Mouse (Mus musculus) lung, embryonic 15.5 days (tissue): ENCODE measurements around the gene Them5. TPM values are rescaled to one million over a fixed set of nuclear protein-coding genes. Genes with fewer than 3 reads are reported as not detected.

Experiments used
- ATAC-seq: fragments of 200-750 bp; cut with Nextera tagmentation; 2 replicates; pipeline ENCODE4 v1.8.0; 2017; ENCODE audit warnings: moderate number of reproducible peaks, borderline replicate concordance; ENCODE audit not compliant: low FRiP score, low TSS enrichment; ENCODE audit errors: extremely low read depth
- H3K27ac ChIP-seq: fragments of 300-500 bp; sonication (generic); 2 replicates; pipeline ENCODE4 v1.5.1; 2015; ENCODE audit warnings: moderate library complexity, mild to moderate bottlenecking, inconsistent platforms
- H3K27me3 ChIP-seq: fragments of 300-500 bp; sonication (generic); 2 replicates; pipeline ENCODE4 v1.6.1; 2015; ENCODE audit warnings: inconsistent platforms
- H3K36me3 ChIP-seq: fragments of 300-500 bp; sonication (generic); 2 replicates; pipeline ENCODE4 v1.6.1; 2015; ENCODE audit warnings: inconsistent platforms
- H3K4me1 ChIP-seq: fragments of 300-500 bp; sonication (generic); 2 replicates; pipeline ENCODE4 v1.6.1; 2015; ENCODE audit warnings: inconsistent platforms
- H3K4me2 ChIP-seq: fragments of 300-500 bp; sonication (generic); 2 replicates; pipeline ENCODE4 v1.6.1; 2015; ENCODE audit warnings: inconsistent platforms, mild to moderate bottlenecking, moderate library complexity
- H3K4me3 ChIP-seq: fragments of 300-500 bp; sonication (generic); 2 replicates; pipeline ENCODE4 v1.5.1; 2015; ENCODE audit warnings: mild to moderate bottlenecking, inconsistent platforms
- H3K9ac ChIP-seq: fragments of 300-500 bp; sonication (generic); 2 replicates; pipeline ENCODE4 v1.6.1; 2015; ENCODE audit warnings: inconsistent platforms
- H3K9me3 ChIP-seq: fragments of 300-500 bp; sonication (generic); 2 replicates; pipeline ENCODE4 v1.6.1; 2016; ENCODE audit warnings: inconsistent platforms
- WGBS: fragments of 180-500 bp; shearing (Covaris S2); methylation state at CpG from one replicate; pipeline ENCODE4 v1.1.7; 2015; 5-methylcytosine and 5-hydroxymethylcytosine counted together
- polyA plus RNA-seq: library from polyadenylated mRNA; unstranded; fragments of >200 nt; fragmentation: Nextera tagmentation; extraction: Ambion mirVana; gene quantifications from 2 replicates; pipeline ENCODE4 v1.2.1, GENCODE M21; 2015

Gene Them5
- polyA plus RNA-seq, 1 experiment from 2014 or later = 0.35 TPM

- WGBS = 57% methylated on average over 3 of the region's 3 CpGs
- Histone ChIP-seq H3K27ac (no peak overlapping the region), H3K4me2 (no peak overlapping the region), H3K9me3 (no peaks in the 10 kb centered on the region), H3K27me3 (no peaks in the 10 kb centered on the region), H3K9ac (no peak overlapping the region), H3K4me1 (0 out of 2 replicates have a peak, but pooled peaks cover 5% of the 10 kb centered on the region), H3K4me3 (no peak overlapping the region), H3K36me3 (no peaks in the 10 kb centered on the region)
- no peak for ATAC-seq
Measured at GRCm38 (mm10) chr3:94344897-94345296, 3.0 kb downstream of the Them5 start.

GRCm38 (mm10) chr3:94348146-94348545 is 6.2 kb downstream of the Them5 start:
- Histone ChIP-seq H3K4me1 (no peaks in the 10 kb centered on the region), H3K9ac (no peak overlapping the region), H3K27me3 (no peaks in the 10 kb centered on the region), H3K9me3 (no peaks in the 10 kb centered on the region), H3K27ac (no peak overlapping the region), H3K36me3 (no peaks in the 10 kb centered on the region), H3K4me3 (no peak overlapping the region), H3K4me2 (no peak overlapping the region)
- no peak for ATAC-seq
- WGBS = 73% methylated on average over 2 of the region's 2 CpGs

GRCm38 (mm10) chr3:94360812-94361211 is 18.9 kb downstream of the Them5 start:
- Histone ChIP-seq H3K4me2 (no peak overlapping the region), H3K9ac (no peak overlapping the region), H3K4me1 (peaks cover 5% of the 10 kb centered on the region; the same call in 1 of the 2 replicates), H3K27ac (no peak overlapping the region), H3K36me3 (no peaks in the 10 kb centered on the region), H3K9me3 (no peaks in the 10 kb centered on the region), H3K27me3 (peaks cover 38% of the 10 kb centered on the region), H3K4me3 (no peak overlapping the region)
- 10% methylated on average over 1 of the region's 1 CpGs for whole genome bisulfite sequencing
- ATAC-seq = no peak

- H3K4me1 ChIP-seq = peaks cover 5% of the 10 kb centered on the region; the same call in 1 of the 2 replicates
- peak within 1 kb of the TSS; percentile 92 for H3K4me2 ChIP-seq
- H3K27me3 ChIP-seq = peaks cover 38% of the 10 kb centered on the region
- no peak for ATAC-seq
- peak within 1 kb of the TSS; percentile 51 for H3K4me3 ChIP-seq
- H3K9ac ChIP-seq = peak within 1 kb of the TSS; percentile 52; the same call in 1 of the 2 replicates
- 49% methylated on average over 7 of the region's 7 CpGs for WGBS
- H3K36me3 ChIP-seq = no peaks in the 10 kb centered on the region
- no peaks in the 10 kb centered on the region for H3K9me3 ChIP-seq
- H3K27ac ChIP-seq = no peak within 1 kb of the TSS
Measured at GRCm38 (mm10) chr3:94362138-94362537, 20.2 kb downstream of the Them5 start, which contains the start of gene C2cd4d. TSS of gene C2cd4d (plus strand) at chr3:94362438.

GRCm38 (mm10) chr3:94363291-94364153 is 21.6 kb downstream of the Them5 start:
- Histone ChIP-seq H3K27ac (no peak overlapping the region), H3K4me2 (peak overlapping the region; percentile 92), H3K4me3 (peak overlapping the region; percentile 51), H3K36me3 (no peaks in the 10 kb centered on the region), H3K4me1 (peaks cover 8% of the 10 kb centered on the region; the same call in 1 of the 2 replicates), H3K27me3 (peaks cover 38% of the 10 kb centered on the region), H3K9me3 (no peaks in the 10 kb centered on the region), H3K9ac (peak overlapping the region; percentile 52)
- 5% methylated on average over 92 of the region's 97 CpGs for WGBS
- peak; percentile 58; the same call in 1 of the 2 replicates for ATAC-seq

- Histone ChIP-seq H3K4me3 (peak overlapping the region; percentile 51), H3K9ac (peak overlapping the region; percentile 52), H3K9me3 (no peaks in the 10 kb centered on the region), H3K4me2 (peak overlapping the region; percentile 92), H3K36me3 (no peaks in the 10 kb centered on the region), H3K4me1 (peaks cover 8% of the 10 kb centered on the region; the same call in 1 of the 2 replicates), H3K27ac (no peak overlapping the region), H3K27me3 (peaks cover 38% of the 10 kb centered on the region)
- WGBS = 4% methylated on average over 23 of the region's 23 CpGs
- ATAC-seq = 0 out of 2 replicates have a peak, but pooled peaks have one; percentile 31
Measured at GRCm38 (mm10) chr3:94364154-94364526, 22.2 kb downstream of the Them5 start.

- no peak overlapping the region for H3K27ac ChIP-seq
- WGBS = 12% methylated on average over 3 of the region's 3 CpGs
- H3K9ac ChIP-seq = no peak overlapping the region
- no peaks in the 10 kb centered on the region for H3K9me3 ChIP-seq
- no peak overlapping the region for H3K4me3 ChIP-seq
- ATAC-seq = no peak
- no peak overlapping the region for H3K4me2 ChIP-seq
- H3K36me3 ChIP-seq = no peaks in the 10 kb centered on the region
- H3K27me3 ChIP-seq = peaks cover 38% of the 10 kb centered on the region
- H3K4me1 ChIP-seq = peaks cover 13% of the 10 kb centered on the region
Measured at GRCm38 (mm10) chr3:94366761-94367160, 24.9 kb downstream of the Them5 start.

GRCm38 (mm10) chr3:94367511-94367910 is 25.6 kb downstream of the Them5 start:
- H3K4me1 ChIP-seq = peaks cover 20% of the 10 kb centered on the region
- H3K4me3 ChIP-seq = no peak overlapping the region
- peak overlapping the region; percentile 15; the same call in 1 of the 2 replicates for H3K27ac ChIP-seq
- ATAC-seq = no peak
- no peaks in the 10 kb centered on the region for H3K36me3 ChIP-seq
- H3K27me3 ChIP-seq = peaks cover 30% of the 10 kb centered on the region
- no peaks in the 10 kb centered on the region for H3K9me3 ChIP-seq
- no peak overlapping the region for H3K4me2 ChIP-seq
- 56% methylated on average over 6 of the region's 6 CpGs for WGBS
- no peak overlapping the region for H3K9ac ChIP-seq

- no peak overlapping the region for H3K4me2 ChIP-seq
- 57% methylated on average over 6 of the region's 6 CpGs for WGBS
Measured at GRCm38 (mm10) chr3:94368631-94369030, 26.7 kb downstream of the Them5 start.

GRCm38 (mm10) chr3:94369709-94370108 is 27.8 kb downstream of the Them5 start:
- Histone ChIP-seq H3K36me3 (no peaks in the 10 kb centered on the region), H3K4me1 (peaks cover 28% of the 10 kb centered on the region), H3K27ac (no peak overlapping the region), H3K27me3 (peaks cover 9% of the 10 kb centered on the region), H3K9me3 (no peaks in the 10 kb centered on the region), H3K4me2 (no peak overlapping the region), H3K9ac (no peak overlapping the region), H3K4me3 (no peak overlapping the region)
- 69% methylated on average over 2 of the region's 2 CpGs for WGBS
- ATAC-seq = no peak

More at GRCm38 (mm10) chr3:94368631-94369030, 26.7 kb downstream of the Them5 start:
- Histone ChIP-seq H3K36me3 (no peaks in the 10 kb centered on the region), H3K9me3 (no peaks in the 10 kb centered on the region), H3K4me3 (no peak overlapping the region), H3K27ac (no peak overlapping the region), H3K27me3 (peaks cover 20% of the 10 kb centered on the region), H3K9ac (no peak overlapping the region), H3K4me1 (peaks cover 23% of the 10 kb centered on the region)
- no peak for ATAC-seq

GRCm38 (mm10) chr3:94371637-94372036 is 29.7 kb downstream of the Them5 start:
- peak overlapping the region; percentile 88; the same call in 1 of the 2 replicates for H3K27ac ChIP-seq

GRCm38 (mm10) chr3:94372038-94372437 is 30.1 kb downstream of the Them5 start:
- ATAC-seq = no peak
- peak overlapping the region; percentile 88 for H3K27ac ChIP-seq
- no peaks in the 10 kb centered on the region for H3K9me3 ChIP-seq
- H3K4me3 ChIP-seq = peak overlapping the region; percentile 8; the same call in 1 of the 2 replicates
- H3K4me1 ChIP-seq = peaks cover 28% of the 10 kb centered on the region
- no peaks in the 10 kb centered on the region for H3K36me3 ChIP-seq
- no peak overlapping the region for H3K9ac ChIP-seq
- WGBS = 0% methylated on average over 3 of the region's 3 CpGs
- no peaks in the 10 kb centered on the region; the same call in 1 of the 2 replicates for H3K27me3 ChIP-seq
- H3K4me2 ChIP-seq = peak overlapping the region; percentile 41

More at GRCm38 (mm10) chr3:94371637-94372036, 29.7 kb downstream of the Them5 start:
- H3K4me3 ChIP-seq = peak overlapping the region; percentile 8; the same call in 1 of the 2 replicates
- 5% methylated on average over 11 of the region's 11 CpGs for WGBS
- H3K4me2 ChIP-seq = peak overlapping the region; percentile 41
- peaks cover 28% of the 10 kb centered on the region for H3K4me1 ChIP-seq
- no peaks in the 10 kb centered on the region; the same call in 1 of the 2 replicates for H3K27me3 ChIP-seq
- no peak overlapping the region for H3K9ac ChIP-seq
- H3K36me3 ChIP-seq = no peaks in the 10 kb centered on the region
- ATAC-seq = peak; percentile 19; the same call in 1 of the 2 replicates
- no peaks in the 10 kb centered on the region for H3K9me3 ChIP-seq
